Mouse (Mus musculus) heart, embryonic 15.5 days (tissue): ENCODE measurements around the gene Nkx2-5. TPM values are rescaled to one million over a fixed set of nuclear protein-coding genes. Genes with fewer than 3 reads are reported as not detected.
A peak's percentile ranks its signal among the peaks of the same experiment; 100 is the strongest.

Experiments used
- ATAC-seq: fragments of 200-750 bp; cut with Nextera tagmentation; replicated peaks from 2 replicates; pipeline ENCODE4 v1.8.0; 2017; ENCODE audit warnings: low read depth, moderate TSS enrichment; ENCODE audit not compliant: insufficient number of reproducible peaks, insufficient read depth, low FRiP score
- H3K27ac ChIP-seq: fragments of 300-500 bp; sonication (generic); 2 replicates; pipeline ENCODE4 v1.5.1; 2015; ENCODE audit warnings: mild to moderate bottlenecking, inconsistent platforms
- H3K27me3 ChIP-seq: fragments of 300-500 bp; sonication (generic); 2 replicates; pipeline ENCODE4 v1.6.1; 2015; ENCODE audit warnings: inconsistent platforms
- H3K36me3 ChIP-seq: fragments of 300-500 bp; sonication (generic); 2 replicates; pipeline ENCODE4 v1.6.1; 2015; ENCODE audit warnings: mild to moderate bottlenecking, inconsistent platforms
- H3K4me1 ChIP-seq: fragments of 300-500 bp; sonication (generic); replicated peaks from 2 replicates; pipeline ENCODE4 v1.6.1; 2015; ENCODE audit warnings: inconsistent platforms
- H3K4me2 ChIP-seq: fragments of 300-500 bp; sonication (generic); 2 replicates; pipeline ENCODE4 v1.6.1; 2015; ENCODE audit warnings: inconsistent platforms, mild to moderate bottlenecking, moderate library complexity
- H3K4me3 ChIP-seq: fragments of 300-500 bp; sonication (generic); 2 replicates; pipeline ENCODE4 v1.5.1; 2015; ENCODE audit warnings: mild to moderate bottlenecking, inconsistent platforms
- H3K9ac ChIP-seq: fragments of 300-500 bp; sonication (generic); 2 replicates; pipeline ENCODE4 v1.6.1; 2015; ENCODE audit warnings: mild to moderate bottlenecking, inconsistent platforms
- H3K9me3 ChIP-seq: fragments of 300-500 bp; sonication (generic); replicated peaks from 2 replicates; pipeline ENCODE4 v1.6.1; 2016; ENCODE audit warnings: inconsistent platforms
- WGBS: fragments of 180-500 bp; shearing (Covaris S2); methylation state at CpG from one replicate; pipeline ENCODE4 v1.1.7; 2015; ENCODE audit warnings: mixed read lengths; 5-methylcytosine and 5-hydroxymethylcytosine counted together
- polyA plus RNA-seq: library from polyadenylated mRNA; unstranded; fragments of >200 nt; fragmentation: Nextera tagmentation; extraction: Ambion mirVana; gene quantifications from 2 replicates; pipeline ENCODE4 v1.2.1, GENCODE M21; 2015

Gene Nkx2-5
- polyA plus RNA-seq, 1 experiment from 2014 or later: 147 TPM

DNA sequence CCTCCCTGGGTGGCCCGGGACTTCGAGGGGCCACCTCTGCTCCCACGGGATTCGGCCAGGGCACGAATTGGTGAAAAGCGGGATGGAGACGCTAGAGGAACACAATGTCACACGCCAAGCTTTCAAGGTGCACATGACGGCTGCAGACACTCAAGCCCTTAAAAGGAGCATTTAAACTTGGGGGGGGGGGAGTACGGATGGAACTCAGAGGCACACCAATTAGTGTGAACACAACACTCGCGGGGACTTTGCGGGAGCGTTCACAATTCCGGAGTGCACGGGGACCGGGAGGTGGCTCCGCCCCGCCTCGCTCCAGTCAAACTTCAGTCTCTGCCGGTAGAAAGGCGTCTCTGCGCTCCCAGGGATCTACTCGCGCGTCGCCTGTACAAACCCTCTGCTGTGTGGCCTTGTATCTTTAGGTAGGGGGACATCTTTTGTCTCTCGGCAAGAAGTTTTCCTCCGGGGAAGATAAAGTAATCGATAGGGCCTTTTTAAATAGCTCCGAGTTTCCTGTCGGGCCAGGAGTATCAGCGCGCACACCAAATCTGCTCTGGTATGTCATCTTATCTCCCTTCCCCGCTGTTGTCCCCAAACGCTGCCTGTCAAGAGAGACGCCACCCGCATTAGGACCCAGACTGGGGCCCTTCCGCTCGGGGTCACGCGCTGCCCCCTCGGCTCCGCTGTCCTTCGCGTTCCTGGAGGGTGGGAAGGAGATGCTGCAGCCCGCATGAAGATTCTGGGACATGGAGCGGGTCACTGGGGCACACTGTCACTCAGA is 5.7 kb upstream of the Nkx2-5 start:
- Histone ChIP-seq H3K4me3 (peak overlapping the region; percentile 52), H3K9me3 (no peaks in the 10 kb centered on the region), H3K27ac (peak overlapping the region; percentile 96), H3K4me1 (peaks cover 19% of the 10 kb centered on the region), H3K9ac (peak overlapping the region; percentile 71), H3K4me2 (peak overlapping the region; percentile 70), H3K27me3 (peaks cover 32% of the 10 kb centered on the region), H3K36me3 (no peaks in the 10 kb centered on the region)
- ATAC-seq: peak; percentile 80
- WGBS: under 1% methylated on average over 48 of the region's 48 CpGs

GRCm38 (mm10) chr17:26849746-26850357 is 5.0 kb upstream of the Nkx2-5 start:
- peaks cover 19% of the 10 kb centered on the region for H3K4me1 ChIP-seq
- peak overlapping the region; percentile 96 for H3K27ac ChIP-seq
- ATAC-seq: peak; percentile 11; the same call in 1 of the 2 replicates
- H3K4me3 ChIP-seq: peak overlapping the region; percentile 52
- H3K9me3 ChIP-seq: no peaks in the 10 kb centered on the region
- WGBS: under 1% methylated on average over 44 of the region's 44 CpGs
- peak overlapping the region; percentile 70 for H3K4me2 ChIP-seq
- H3K36me3 ChIP-seq: no peaks in the 10 kb centered on the region
- H3K9ac ChIP-seq: peak overlapping the region; percentile 71
- peaks cover 37% of the 10 kb centered on the region for H3K27me3 ChIP-seq

- no peaks in the 10 kb centered on the region for H3K9me3 ChIP-seq
- H3K36me3 ChIP-seq: no peaks in the 10 kb centered on the region
- ATAC-seq: no peak
- H3K4me2 ChIP-seq: peak overlapping the region; percentile 70
- peaks cover 21% of the 10 kb centered on the region for H3K4me1 ChIP-seq
- H3K4me3 ChIP-seq: peak overlapping the region; percentile 52
- peak overlapping the region; percentile 96 for H3K27ac ChIP-seq
- H3K27me3 ChIP-seq: peaks cover 41% of the 10 kb centered on the region
- WGBS: 3% methylated on average over 19 of the region's 19 CpGs
- H3K9ac ChIP-seq: peak overlapping the region; percentile 71
Observed at GRCm38 (mm10) chr17:26849106-26849745, 4.4 kb upstream of the Nkx2-5 start.

DNA sequence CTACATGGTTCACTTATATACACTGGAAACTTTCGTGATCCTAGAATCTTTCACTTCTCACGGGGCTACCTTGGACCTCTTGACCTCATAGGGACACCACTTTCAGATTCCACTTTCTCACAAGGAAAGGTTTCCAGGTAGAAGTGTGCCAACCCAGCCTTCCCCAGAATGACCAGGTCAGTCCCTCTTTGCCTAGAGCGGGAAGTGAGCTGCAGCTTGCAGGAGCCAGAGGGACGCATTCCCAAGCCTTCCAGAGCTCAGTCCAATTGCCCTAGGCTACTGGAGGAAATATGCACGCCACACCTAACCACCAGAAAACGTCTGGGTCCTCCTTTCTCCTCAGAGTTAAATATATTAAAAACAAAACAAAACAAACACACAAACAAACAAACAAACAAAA is 3.4 kb upstream of the Nkx2-5 start:
- peaks cover 45% of the 10 kb centered on the region for H3K27me3 ChIP-seq
- H3K4me3 ChIP-seq: peak overlapping the region; percentile 30
- no peaks in the 10 kb centered on the region for H3K36me3 ChIP-seq
- peak overlapping the region; percentile 77 for H3K27ac ChIP-seq
- peaks cover 20% of the 10 kb centered on the region for H3K4me1 ChIP-seq
- peak overlapping the region; percentile 59 for H3K4me2 ChIP-seq
- peak overlapping the region; percentile 61 for H3K9ac ChIP-seq
- 3% methylated on average over 6 of the region's 6 CpGs for WGBS
- H3K9me3 ChIP-seq: no peaks in the 10 kb centered on the region
- no peak for ATAC-seq

- WGBS: under 1% methylated on average over 5 of the region's 5 CpGs
- no peaks in the 10 kb centered on the region for H3K9me3 ChIP-seq
- ATAC-seq: no peak
- peaks cover 49% of the 10 kb centered on the region for H3K27me3 ChIP-seq
- H3K36me3 ChIP-seq: no peaks in the 10 kb centered on the region
- H3K4me1 ChIP-seq: peaks cover 22% of the 10 kb centered on the region
- H3K27ac ChIP-seq: peak overlapping the region; percentile 77
- peak overlapping the region; percentile 61 for H3K9ac ChIP-seq
- H3K4me2 ChIP-seq: peak overlapping the region; percentile 59
- peak overlapping the region; percentile 30 for H3K4me3 ChIP-seq
Observed at GRCm38 (mm10) chr17:26847801-26848200, 3.0 kb upstream of the Nkx2-5 start.

DNA sequence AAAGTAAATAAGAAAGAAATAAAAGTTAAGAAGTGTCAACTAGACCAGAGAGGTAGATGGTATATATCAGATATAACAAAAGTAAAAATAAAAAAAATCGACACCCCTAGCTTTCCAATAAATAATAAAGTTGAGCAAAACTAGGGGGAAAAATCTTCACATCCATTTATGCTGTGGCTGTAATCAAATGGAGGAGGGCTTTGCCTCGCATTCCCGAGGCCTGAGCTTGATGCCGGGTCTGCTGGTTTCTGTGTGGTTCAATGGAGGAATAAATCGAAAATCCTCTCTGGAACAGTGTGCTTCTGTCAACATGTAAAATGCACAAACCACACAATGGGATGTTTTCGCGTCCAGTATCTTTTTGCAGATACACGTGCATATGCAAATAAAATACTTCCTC is 1.6 kb upstream of the Nkx2-5 start:
- no peak overlapping the region for H3K27ac ChIP-seq
- H3K36me3 ChIP-seq: no peaks in the 10 kb centered on the region
- peaks cover 23% of the 10 kb centered on the region for H3K4me1 ChIP-seq
- H3K9ac ChIP-seq: no peak overlapping the region
- peak overlapping the region; percentile 27 for H3K4me3 ChIP-seq
- WGBS: 15% methylated on average over 8 of the region's 8 CpGs
- no peaks in the 10 kb centered on the region for H3K9me3 ChIP-seq
- H3K4me2 ChIP-seq: peak overlapping the region; percentile 53
- H3K27me3 ChIP-seq: peaks cover 55% of the 10 kb centered on the region
- ATAC-seq: no peak

- WGBS: 11% methylated on average over 14 of the region's 14 CpGs
- H3K27ac ChIP-seq: peak overlapping the region; percentile 86
- H3K9me3 ChIP-seq: no peaks in the 10 kb centered on the region
- no peak for ATAC-seq
- peak overlapping the region; percentile 73 for H3K4me3 ChIP-seq
- H3K9ac ChIP-seq: peak overlapping the region; percentile 71
- H3K4me2 ChIP-seq: peak overlapping the region; percentile 69
- no peaks in the 10 kb centered on the region for H3K36me3 ChIP-seq
- H3K27me3 ChIP-seq: peaks cover 57% of the 10 kb centered on the region
- peaks cover 17% of the 10 kb centered on the region for H3K4me1 ChIP-seq
Observed at GRCm38 (mm10) chr17:26845149-26846050, 591 bp upstream of the Nkx2-5 start.

DNA sequence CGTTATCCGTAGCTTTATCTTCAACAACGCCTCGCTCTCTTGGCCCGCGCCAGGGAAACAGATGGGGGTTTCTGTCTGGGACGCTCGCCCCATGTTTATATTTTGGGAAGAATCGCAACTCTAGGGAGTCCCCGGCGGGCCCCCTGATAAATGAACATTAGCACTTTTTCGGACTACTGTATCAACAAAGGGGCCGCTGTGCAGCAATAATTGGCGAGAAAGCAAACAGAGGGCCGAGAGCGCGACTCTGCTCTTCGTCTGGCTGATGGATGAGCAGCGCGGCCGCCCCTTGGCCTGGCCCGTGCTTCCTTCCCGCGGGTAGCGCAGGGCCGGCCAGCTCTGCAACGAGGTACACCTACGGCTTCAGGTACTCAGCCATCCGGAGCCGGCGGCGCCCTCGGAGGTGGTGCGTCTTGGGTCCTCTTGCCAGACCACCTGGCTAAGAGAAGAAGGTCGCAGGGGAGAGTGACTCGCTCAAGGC is 398 bp downstream of the Nkx2-5 start:
- Histone ChIP-seq H3K4me2 (peak overlapping the region; percentile 69), H3K36me3 (no peaks in the 10 kb centered on the region), H3K4me1 (peaks cover 7% of the 10 kb centered on the region), H3K9me3 (no peaks in the 10 kb centered on the region), H3K27me3 (peaks cover 67% of the 10 kb centered on the region), H3K27ac (peak overlapping the region; percentile 86), H3K4me3 (peak overlapping the region; percentile 73), H3K9ac (peak overlapping the region; percentile 71)
- ATAC-seq: no peak
- WGBS: under 1% methylated on average over 36 of the region's 36 CpGs

GRCm38 (mm10) chr17:26843696-26844236 is 1.0 kb downstream of the Nkx2-5 start:
- Histone ChIP-seq H3K27ac (peak overlapping the region; percentile 86), H3K36me3 (no peaks in the 10 kb centered on the region), H3K4me2 (peak overlapping the region; percentile 69), H3K9ac (peak overlapping the region; percentile 71), H3K27me3 (peaks cover 74% of the 10 kb centered on the region), H3K9me3 (no peaks in the 10 kb centered on the region), H3K4me3 (peak overlapping the region; percentile 73), H3K4me1 (peaks cover 10% of the 10 kb centered on the region)
- ATAC-seq: no peak
- 4% methylated on average over 7 of the region's 7 CpGs for WGBS

DNA sequence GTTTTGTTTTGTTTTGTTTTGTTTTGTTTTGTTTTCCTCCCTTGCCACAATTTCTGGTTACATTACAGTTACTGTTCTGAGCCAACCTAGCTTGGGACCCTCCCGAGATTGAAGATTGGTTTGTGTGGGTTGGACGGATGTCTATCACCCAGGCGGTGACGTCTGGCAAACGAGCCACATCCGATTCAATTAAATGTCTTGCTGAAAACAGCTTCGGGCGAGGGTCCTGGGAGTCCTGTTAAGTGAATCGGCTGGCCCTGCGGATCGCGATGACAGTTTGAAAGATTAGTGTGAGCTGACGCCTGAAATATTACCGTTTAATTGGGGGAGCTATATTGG is 1.6 kb downstream of the Nkx2-5 start:
- ATAC-seq: no peak
- Histone ChIP-seq H3K9ac (peak overlapping the region; percentile 71), H3K36me3 (no peaks in the 10 kb centered on the region), H3K27me3 (peaks cover 75% of the 10 kb centered on the region), H3K4me3 (peak overlapping the region; percentile 73), H3K4me2 (peak overlapping the region; percentile 69), H3K4me1 (peaks cover 10% of the 10 kb centered on the region), H3K27ac (peak overlapping the region; percentile 86), H3K9me3 (no peaks in the 10 kb centered on the region)
- 4% methylated on average over 14 of the region's 14 CpGs for WGBS
